Mouse (Mus musculus) C2C12 (cell line): Measurements from ENCODE around the gene Vps11. TPM values are rescaled to one million over a fixed set of nuclear protein-coding genes. Genes with fewer than 3 reads are reported as not detected.
"Not testable (repeated sequence)": the region's sequence is repeated elsewhere in the genome, so short reads cannot be mapped to it uniquely, and the experiment has no call there.

Experiments used
- H3K27me3 ChIP-seq: one replicate; pipeline ENCODE4 v1.6.1; 2011; ENCODE audit not compliant: control insufficient read depth, insufficient read depth, insufficient read length
- H3K36me3 ChIP-seq: one replicate; pipeline ENCODE4 v1.6.1; 2011; ENCODE audit not compliant: control insufficient read depth, insufficient read depth
- H3K4me3 ChIP-seq: one replicate; pipeline ENCODE4 v1.5.1; 2011; ENCODE audit warnings: mild to moderate bottlenecking, control low read depth; ENCODE audit not compliant: poor library complexity, insufficient read depth, severe bottlenecking
- H3K79me2 ChIP-seq: one replicate; pipeline ENCODE4 v1.6.1; 2011; ENCODE audit not compliant: control insufficient read depth, insufficient read depth
- H3K79me3 ChIP-seq: one replicate; pipeline ENCODE4 v1.6.1; 2011; ENCODE audit warnings: low read depth, control low read depth
- H3ac ChIP-seq: one replicate; pipeline ENCODE3; 2011; ENCODE audit warnings: low read depth; ENCODE audit not compliant: control insufficient read depth, insufficient read length
- CEBPB ChIP-seq: IDR thresholded peaks from one replicate; pipeline ENCODE4 v1.6.1; 2011; ENCODE audit warnings: low read depth, mild to moderate bottlenecking, control low read depth, moderate library complexity
- CTCF ChIP-seq: IDR thresholded peaks from one replicate; pipeline ENCODE4 v1.5.1; 2011; ENCODE audit not compliant: control insufficient read depth, insufficient read depth, insufficient read length
- FOSL1 ChIP-seq: IDR thresholded peaks from one replicate; pipeline ENCODE4 v1.8.0; 2011; ENCODE audit warnings: mild to moderate bottlenecking, low read length; ENCODE audit not compliant: poor library complexity, insufficient read depth, severe bottlenecking
- MAX ChIP-seq: IDR thresholded peaks from one replicate; pipeline ENCODE4 v1.6.1; 2011; ENCODE audit warnings: mild to moderate bottlenecking, control low read depth
- MYOD1 ChIP-seq: IDR thresholded peaks from one replicate; pipeline ENCODE4 v1.6.1; 2011; ENCODE audit warnings: low read depth; ENCODE audit not compliant: control insufficient read depth, insufficient read length
- MYOG ChIP-seq: IDR thresholded peaks from one replicate; pipeline ENCODE4 v1.6.1; 2011; ENCODE audit not compliant: control insufficient read depth, insufficient read length; ENCODE audit errors: extremely low read depth
- USF1 ChIP-seq: IDR thresholded peaks from one replicate; pipeline ENCODE4 v1.6.1; 2011; ENCODE audit warnings: low read depth, mild to moderate bottlenecking, control low read depth, moderate library complexity
- microRNA-seq: library from miRNA; unstranded; fragments of <30 nt; microRNA quantifications from one replicate; pipeline ENCODE4, GENCODE M21; 2019; ENCODE audit warnings: borderline microRNAs expressed
- polyA plus RNA-seq: library from polyadenylated mRNA; unstranded; fragments of >200 nt; fragmentation: generic; extraction: Trizol; gene quantifications from one replicate; pipeline ENCODE4 v1.2.1, GENCODE M21; 2012; ENCODE audit warnings: missing spikeins

Gene Vps11
- polyA plus RNA-seq, 1 experiment: 26.1 TPM

DNA sequence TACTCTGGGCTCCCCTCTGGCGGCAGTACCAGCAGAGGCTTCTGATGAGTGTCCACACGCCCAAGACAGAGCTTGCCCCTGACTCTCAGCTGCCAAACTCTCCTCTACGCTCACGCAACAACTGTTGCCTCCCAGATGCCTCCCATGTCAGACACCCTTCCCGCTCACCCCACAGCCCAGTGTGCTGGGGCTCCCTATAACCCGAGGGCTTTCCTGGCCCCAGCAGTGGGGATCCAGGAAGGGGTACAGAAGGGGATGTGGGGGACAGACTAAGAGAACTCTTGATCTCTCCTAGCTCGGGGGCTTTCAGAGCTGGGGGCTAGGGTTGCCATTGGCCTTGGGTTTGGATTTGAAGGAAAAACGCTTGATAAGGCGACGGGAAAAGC lies 50.7 kb downstream of the Vps11 start:
- Histone ChIP-seq H3K79me3 (no peaks in the 10 kb centered on the region), H3K4me3 (no peak overlapping the region), H3ac (no peak overlapping the region), H3K79me2 (no peaks in the 10 kb centered on the region), H3K36me3 (peaks cover 4% of the 10 kb centered on the region), H3K27me3 (no peaks in the 10 kb centered on the region)
- TF ChIP-seq MYOD1 (no peak), MAX (no peak)

DNA sequence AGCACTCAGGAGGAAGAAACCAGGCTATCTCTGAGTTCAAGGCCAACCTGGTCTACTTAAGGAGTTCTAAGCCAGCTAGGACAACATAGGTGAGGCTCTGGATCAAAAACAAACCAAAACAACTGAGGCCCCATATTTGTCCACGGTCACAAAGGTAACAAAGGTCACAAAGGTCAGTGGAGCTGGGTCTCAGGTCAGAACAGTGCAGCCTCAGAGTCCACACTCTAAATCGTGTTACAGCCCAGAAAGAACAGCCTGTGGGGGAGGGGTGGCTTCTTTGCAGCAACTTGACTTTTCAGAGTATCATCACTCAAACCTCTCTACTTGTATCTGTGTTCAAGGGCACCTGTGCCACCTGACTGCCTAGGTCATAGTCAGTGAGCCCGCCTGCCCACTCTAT lies 51.7 kb downstream of the Vps11 start:
- H3K27me3 ChIP-seq: no peaks in the 10 kb centered on the region
- peaks cover 4% of the 10 kb centered on the region for H3K79me3 ChIP-seq
- H3K79me2 ChIP-seq: peaks cover 7% of the 10 kb centered on the region
- no peak overlapping the region for H3ac ChIP-seq
- peaks cover 4% of the 10 kb centered on the region for H3K36me3 ChIP-seq
- TF ChIP-seq MYOD1 (no peak), MAX (no peak), MYOG (no peak), CTCF (no peak)
- no peak overlapping the region for H3K4me3 ChIP-seq

DNA sequence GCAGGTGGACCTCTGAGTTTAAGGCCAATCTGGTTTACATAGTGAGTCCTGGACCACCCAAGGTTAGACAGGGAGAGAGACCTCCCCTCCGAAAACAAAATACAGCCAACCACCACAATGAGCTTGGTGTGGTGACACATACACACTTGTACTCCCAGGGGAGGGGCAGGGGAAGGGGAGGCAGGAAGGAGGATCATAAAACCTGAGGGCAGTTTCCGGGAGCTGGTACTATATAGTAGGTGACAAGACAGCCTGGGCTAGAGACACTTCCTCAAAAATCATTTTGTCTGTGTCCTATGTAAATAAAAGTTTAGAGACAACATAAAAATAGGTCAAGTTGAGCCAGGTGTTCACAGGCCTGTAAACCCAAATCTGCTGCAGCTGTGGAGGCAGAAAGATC lies 54.2 kb downstream of the Vps11 start:
- Histone ChIP-seq H3K27me3 (no peaks in the 10 kb centered on the region), H3K36me3 (peaks cover 5% of the 10 kb centered on the region), H3ac (no peak overlapping the region), H3K79me3 (peaks cover 12% of the 10 kb centered on the region), H3K79me2 (peaks cover 29% of the 10 kb centered on the region), H3K4me3 (no peak overlapping the region)
- TF ChIP-seq MYOG (no peak), MYOD1 (no peak), CEBPB (no peak)

DNA sequence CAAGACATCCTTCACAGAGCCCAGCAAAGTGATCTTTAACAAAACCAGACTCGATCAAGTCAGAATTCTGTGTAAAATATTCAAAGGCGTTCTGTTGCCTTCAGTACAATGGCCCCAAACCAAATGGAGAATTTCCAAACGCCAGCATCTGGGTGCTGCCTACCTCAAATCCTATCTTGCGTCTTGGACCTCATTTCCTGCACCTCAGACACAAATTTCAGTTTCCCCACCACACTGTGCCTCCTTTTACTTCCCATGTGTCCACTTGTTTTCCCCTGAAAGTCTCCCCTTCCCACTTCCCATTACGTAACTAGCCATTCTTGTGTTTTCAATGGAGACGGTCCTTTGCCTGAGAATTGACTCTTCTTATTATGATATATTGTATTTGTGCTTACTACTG lies 54.9 kb downstream of the Vps11 start:
- no peak overlapping the region for H3K4me3 ChIP-seq
- no peak for TF ChIP-seq MYOD1
- no peak for TF ChIP-seq MAX
- no peak for TF ChIP-seq FOSL1
- no peak for TF ChIP-seq MYOG

DNA sequence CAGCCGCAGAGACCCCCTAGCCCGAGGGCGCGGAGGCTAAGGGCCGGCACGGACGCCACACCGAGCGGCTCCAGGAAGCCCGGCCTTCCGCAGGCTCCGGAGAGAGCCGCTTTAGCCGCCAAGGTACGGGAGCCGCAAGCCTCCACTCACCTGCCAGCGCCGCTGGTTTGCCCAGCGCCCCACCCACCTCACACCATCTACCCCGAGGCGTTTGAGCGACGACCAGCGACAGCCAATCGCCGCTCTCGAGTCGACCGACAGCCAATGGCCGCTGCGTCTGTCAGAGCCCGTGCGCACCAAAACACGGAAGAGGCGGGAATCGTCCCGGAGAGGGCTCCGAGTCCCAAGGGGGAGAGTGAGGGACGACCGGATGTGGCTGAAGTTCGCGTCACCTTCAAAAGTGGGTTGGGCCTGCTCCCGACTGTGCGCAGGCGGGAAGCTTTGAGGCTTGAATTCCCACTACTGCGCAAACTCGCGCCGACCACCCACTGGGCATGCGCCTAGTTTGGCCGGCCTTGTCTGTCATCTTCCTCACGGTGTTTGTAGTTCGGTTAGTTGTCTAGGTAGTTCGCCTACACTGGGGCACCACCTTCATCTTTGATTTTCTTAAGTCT lies 55.9 kb downstream of the Vps11 start, which contains the start of gene Hinfp:
Hinfp (minus strand) TSS at position 206 of the 614 bp plus-strand sequence.
- H3K79me3 ChIP-seq: peaks cover 12% of the 10 kb centered on the region
- peak; percentile 16 for TF ChIP-seq USF1
- no peak for TF ChIP-seq MYOG
- no peak for TF ChIP-seq MYOD1
- TF ChIP-seq MAX: peak; percentile 76
- TF ChIP-seq FOSL1: no peak
- no peak for TF ChIP-seq CTCF
- no peak for TF ChIP-seq CEBPB
- H3ac ChIP-seq: peak within 1 kb of the TSS; percentile 87
- peaks cover 19% of the 10 kb centered on the region for H3K36me3 ChIP-seq
- H3K27me3 ChIP-seq: no peaks in the 10 kb centered on the region
- peak within 1 kb of the TSS; percentile 90 for H3K4me3 ChIP-seq
- H3K79me2 ChIP-seq: peaks cover 29% of the 10 kb centered on the region

More for the DNA sequence above, 54.9 kb downstream of the Vps11 start:
- peaks cover 29% of the 10 kb centered on the region for H3K79me2 ChIP-seq
- peaks cover 12% of the 10 kb centered on the region for H3K36me3 ChIP-seq
- peaks cover 12% of the 10 kb centered on the region for H3K79me3 ChIP-seq
- no peaks in the 10 kb centered on the region for H3K27me3 ChIP-seq
- no peak overlapping the region for H3ac ChIP-seq

DNA sequence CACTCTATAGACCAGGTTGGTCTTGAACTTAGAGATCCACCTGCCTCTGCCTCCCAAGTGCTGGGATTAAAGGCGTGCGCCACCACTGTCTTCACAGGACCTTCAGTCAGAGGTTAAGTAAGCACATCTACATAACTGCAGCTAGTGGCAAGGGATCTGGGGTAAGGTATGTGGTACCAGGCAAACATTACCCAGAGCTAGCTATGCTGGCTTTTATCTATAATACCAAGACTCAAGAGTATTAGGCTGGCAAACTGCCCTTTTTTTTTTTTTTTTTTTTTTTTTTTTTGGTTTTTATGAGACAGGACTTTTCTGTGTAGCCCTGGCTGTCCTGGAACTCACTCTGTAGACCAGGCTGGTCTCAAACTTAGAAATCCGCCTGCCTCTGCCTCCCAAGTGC lies 61.5 kb downstream of the Vps11 start:
- H3ac ChIP-seq, H3K4me3 ChIP-seq, H3K27me3 ChIP-seq, H3K79me3 ChIP-seq: not testable (repeated sequence)
- H3K36me3 ChIP-seq: peaks cover 56% of the 10 kb centered on the region
- peaks cover 24% of the 10 kb centered on the region for H3K79me2 ChIP-seq

Small RNAs within 50 kb of the gene (microRNA-seq; reads per million reads assigned to microRNA genes)
- not detected for gene Gm44335
- 0.24 reads per million for gene Mir7085

Other genes with a start within 250 kb of the Vps11 start
- 0.05 TPM for gene Gm49380, start 248.2 kb downstream of the Vps11 start, polyA plus RNA-seq
- 52.6 TPM for gene Rnf26, start 248.2 kb downstream of the Vps11 start, polyA plus RNA-seq
- 21.7 TPM for gene Mcam, start 227.2 kb downstream of the Vps11 start, polyA plus RNA-seq
- gene Cbl, start 127.6 kb downstream of the Vps11 start, polyA plus RNA-seq: 8.2 TPM
- 0.04 TPM for gene Ccdc153, start 121.0 kb downstream of the Vps11 start, polyA plus RNA-seq
- gene Pdzd3, start 110.2 kb downstream of the Vps11 start, polyA plus RNA-seq: not detected
- gene Nlrx1, start 93.1 kb downstream of the Vps11 start, polyA plus RNA-seq: 3.4 TPM
- 0.21 TPM for gene Abcg4, start 73.1 kb downstream of the Vps11 start, polyA plus RNA-seq
- 9.1 TPM for gene Hinfp, start 56.0 kb downstream of the Vps11 start, polyA plus RNA-seq
- 18.8 TPM for gene C2cd2l, start 41.4 kb downstream of the Vps11 start, polyA plus RNA-seq
- gene Dpagt1, start 35.7 kb downstream of the Vps11 start, polyA plus RNA-seq: 34.0 TPM
- 347 TPM for gene H2afx, start 27.0 kb downstream of the Vps11 start, polyA plus RNA-seq
- 59.6 TPM for gene Hmbs, start 17.4 kb downstream of the Vps11 start, polyA plus RNA-seq
- gene Hyou1, start 17.8 kb upstream of the Vps11 start, polyA plus RNA-seq: 68.3 TPM
- 11.5 TPM for gene Slc37a4, start 35.2 kb upstream of the Vps11 start, polyA plus RNA-seq
- gene Rps25, start 45.5 kb upstream of the Vps11 start, polyA plus RNA-seq: 2,166 TPM
- 149 TPM for gene Trappc4, start 45.9 kb upstream of the Vps11 start, polyA plus RNA-seq
- gene Ccdc84, start 56.9 kb upstream of the Vps11 start, polyA plus RNA-seq: 17.9 TPM
- not detected for gene Foxr1, start 79.5 kb upstream of the Vps11 start, polyA plus RNA-seq
- 0.04 TPM for gene Upk2, start 93.3 kb upstream of the Vps11 start, polyA plus RNA-seq
- 31.4 TPM for gene Bcl9l, start 121.2 kb upstream of the Vps11 start, polyA plus RNA-seq
- not detected for gene Cxcr5, start 200.2 kb upstream of the Vps11 start, polyA plus RNA-seq
- gene Ddx6, start 243.2 kb upstream of the Vps11 start, polyA plus RNA-seq: 29.9 TPM